Mouse (Mus musculus) spleen, adult 2 months (tissue): ENCODE data around the gene Reg3g.

Experiments used
- CTCF ChIP-seq: fragments of 200-500 bp; IDR thresholded peaks from 2 replicates; pipeline ENCODE4 v1.5.1; 2011; ENCODE audit warnings: mild to moderate bottlenecking, inconsistent platforms; ENCODE audit not compliant: insufficient read depth, insufficient read length, insufficient replicate concordance; ENCODE audit errors: extremely low read depth
- POLR2A ChIP-seq: fragments of 200-500 bp; IDR thresholded peaks from 2 replicates; pipeline ENCODE4 v1.6.1; 2011; ENCODE audit warnings: low read depth, low read length, inconsistent platforms

DNA sequence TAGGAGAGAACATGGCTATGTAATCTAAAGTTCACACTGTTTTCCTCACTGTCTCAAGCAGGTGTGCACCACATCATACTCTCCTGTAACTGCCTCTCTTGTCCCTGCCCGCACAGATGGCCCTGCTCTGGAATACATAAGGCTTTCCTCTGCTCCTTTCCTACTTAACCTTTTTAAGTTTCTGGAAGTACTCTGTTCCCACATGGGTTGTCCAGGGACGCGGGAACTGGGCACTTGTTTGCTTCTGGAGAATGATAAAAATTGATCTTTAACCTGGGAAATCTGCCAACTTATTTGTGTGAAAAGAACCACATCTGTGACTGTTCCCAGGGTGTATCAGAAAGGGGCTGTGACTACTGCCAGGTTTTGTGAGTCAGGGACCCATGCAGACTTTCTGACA lies 43.2 kb downstream of the Reg3g start:
- TF ChIP-seq POLR2A (no peak), CTCF (no peak)
